Mouse (Mus musculus) right cerebral cortex, postnatal 25 days (tissue): ENCODE measurements around the gene Abhd4.

Source experiments
- DNase-seq: peaks from one replicate; pipeline ENCODE4 v3.0.0; 2022

The Abhd4 gene

DNA sequence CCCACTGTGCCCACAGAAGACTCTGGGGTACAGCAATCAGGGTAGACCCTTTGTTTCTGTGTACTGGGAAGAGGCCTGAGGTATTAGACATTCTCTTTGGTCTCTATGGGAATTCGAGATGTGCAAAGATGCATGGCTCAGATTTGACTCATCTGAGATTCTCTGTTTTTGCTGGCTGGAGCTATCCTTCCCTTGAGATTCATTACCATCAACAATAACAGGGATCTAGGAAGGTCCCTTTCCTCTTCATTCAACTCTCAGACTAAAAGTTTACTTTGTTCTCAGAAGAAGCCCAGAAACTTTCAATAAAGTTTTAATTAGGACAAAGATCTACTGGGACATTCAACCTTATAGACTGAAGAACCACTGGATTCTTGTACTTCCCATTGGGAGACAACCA lies 30.9 kb downstream of the Abhd4 start, which contains the start of gene Olfr49:
Olfr49 (minus strand) TSS at position 101 of the 400 bp plus-strand sequence.
- no peak for DNase-seq

DNA sequence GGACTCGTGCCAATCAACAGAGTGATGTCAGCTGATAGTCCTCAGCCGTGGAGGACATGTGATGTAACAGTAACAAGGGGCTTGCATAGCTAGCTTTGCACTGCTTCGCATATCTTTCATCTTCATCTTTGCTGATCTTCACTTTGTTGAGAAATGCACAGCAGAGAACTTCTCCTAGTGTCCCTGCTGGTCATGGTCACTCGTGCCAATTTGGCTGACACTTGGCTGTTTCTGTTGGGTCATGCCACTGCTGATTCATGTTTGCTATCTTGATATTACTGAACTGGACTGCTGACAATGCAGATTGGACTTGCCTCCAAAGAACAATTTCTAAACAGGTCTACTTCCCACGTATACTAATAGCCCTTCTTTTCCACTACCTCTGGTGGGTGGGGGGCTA lies 46.1 kb downstream of the Abhd4 start:
- no peak for DNase-seq

DNA sequence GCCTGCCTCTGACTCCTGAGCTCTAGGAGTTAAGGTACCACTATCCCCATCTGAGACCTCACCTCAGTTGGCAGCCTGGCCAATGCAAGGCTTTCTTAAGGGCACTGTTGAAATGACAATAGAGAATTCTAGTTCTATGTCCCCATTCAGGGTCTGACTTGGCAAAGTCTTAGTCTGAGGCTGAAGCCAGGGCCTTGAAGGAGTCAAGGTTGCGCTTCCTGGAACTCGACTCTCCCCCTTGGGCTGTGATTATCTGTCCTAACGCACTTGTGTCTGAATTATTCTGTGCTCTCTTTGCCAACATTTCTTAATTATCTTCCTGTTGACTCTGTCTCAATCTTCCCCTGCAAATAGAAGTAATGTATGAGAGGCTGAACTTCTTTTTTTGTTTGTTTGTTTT lies 46.7 kb downstream of the Abhd4 start:
- DNase-seq, result no peak

DNA sequence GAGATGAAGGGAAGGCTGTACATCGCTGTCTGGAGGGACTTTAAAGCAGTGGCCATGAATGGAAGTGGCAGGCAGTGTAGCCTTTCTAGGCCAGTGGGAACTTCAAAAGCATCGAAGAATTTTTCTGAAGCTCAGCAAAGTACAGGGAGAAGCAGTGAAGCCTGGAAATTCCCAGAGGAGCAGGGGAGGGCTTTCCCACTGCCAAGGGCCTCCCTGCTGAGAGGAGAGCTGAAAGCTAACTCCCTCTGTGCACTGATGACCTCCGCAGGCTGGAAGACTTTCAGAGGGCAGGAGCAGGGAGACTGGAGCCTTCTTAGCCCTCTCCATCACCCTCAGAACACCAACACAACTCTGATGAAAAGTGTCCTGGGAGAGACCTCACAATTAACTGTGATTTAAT lies 57.8 kb downstream of the Abhd4 start:
- DNase-seq, result no peak
